Mouse (Mus musculus): ENCODE measurements around the gene H2-Q7.
"Not testable (repeated sequence)": the region's sequence is repeated elsewhere in the genome, so short reads cannot be mapped to it uniquely, and the experiment has no call there.

DNA sequence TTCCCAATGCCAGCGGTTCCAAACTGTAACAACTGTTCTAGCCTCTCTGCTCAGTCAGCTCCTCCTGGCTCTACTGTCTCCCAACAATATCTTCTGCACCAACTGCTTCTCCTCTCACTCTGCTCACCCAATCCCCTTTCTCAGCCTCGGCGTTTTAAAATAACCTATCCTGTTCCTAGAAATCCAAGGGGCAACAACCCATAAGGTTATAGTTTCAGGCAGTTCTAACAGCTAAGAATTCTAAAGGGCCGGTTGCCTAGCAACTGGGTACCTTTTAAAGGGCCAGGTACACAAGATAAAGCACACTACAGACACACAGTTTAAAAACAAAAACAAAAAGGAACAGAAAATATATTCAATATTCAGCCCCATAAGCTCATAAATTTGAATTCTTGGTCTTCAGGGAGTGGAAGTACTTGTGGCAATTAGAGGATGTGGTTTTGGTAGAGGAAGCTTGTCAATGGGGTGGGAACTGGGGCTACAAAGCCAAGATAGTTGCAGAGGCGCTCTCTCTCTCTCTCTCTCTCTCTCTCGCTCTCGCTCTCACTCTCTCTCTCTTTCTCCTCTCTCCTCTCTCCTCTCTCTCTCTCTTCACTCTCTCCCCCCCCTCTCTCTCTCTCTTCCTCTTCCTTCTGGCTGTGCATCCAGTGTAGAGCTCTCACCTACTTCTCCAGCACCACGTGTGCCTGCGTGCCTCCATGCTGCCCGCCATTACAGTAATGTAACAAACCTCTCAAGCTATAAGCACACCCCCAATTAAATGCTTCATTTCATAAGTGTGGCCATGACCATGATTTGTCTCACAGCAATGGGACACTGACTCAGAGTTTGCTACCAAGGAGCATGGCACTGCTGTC is 23.5 kb upstream of the H2-Q7 start:
- not testable (repeated sequence) for TF ChIP-seq POLR2A (IDR thresholded peaks at IDR 0.05; ENCODE audit: low read depth, low read length); CTCF (IDR thresholded peaks at IDR 0.05; ENCODE audit: borderline replicate concordance, insufficient read depth, low read length)

Data from embryonic fibroblast, embryonic 13.5 days (primary cell).